Mouse (Mus musculus) heart, adult 9 months (tissue): Measurements from ENCODE around the gene Fto.

Source experiments
- DNase-seq, 2 experiments: peaks; one replicate each; pipeline ENCODE4 v3.0.0; 2022; ENCODE audit warnings: low spot score in 2 of 2

Fto gene

GRCm38 (mm10) chr8:91496936-91497335 is 183.6 kb downstream of the Fto start:
- DNase-seq, result no peak

DNA sequence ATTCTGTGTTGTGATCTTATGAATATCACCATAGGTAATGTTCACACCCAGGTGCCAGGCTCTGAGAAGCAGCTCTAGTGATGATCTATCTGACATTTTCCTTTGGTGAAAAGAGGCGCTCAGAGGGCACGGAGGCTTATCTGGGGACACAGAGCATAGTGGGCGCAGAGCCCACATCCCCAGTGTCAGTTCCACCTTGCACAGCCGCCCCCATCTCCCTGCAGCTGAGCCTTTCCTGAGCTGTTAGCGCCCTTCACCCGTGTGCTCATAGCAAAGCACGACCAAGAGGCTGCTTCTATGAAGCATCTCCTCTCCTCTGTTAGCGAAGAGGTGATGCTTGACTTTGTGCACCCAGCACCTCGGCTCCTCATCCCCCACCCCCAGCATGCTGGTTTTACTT is 185.3 kb downstream of the Fto start:
- DNase-seq, result no peak

GRCm38 (mm10) chr8:91499303-91499702 is 186.0 kb downstream of the Fto start:
- no peak for DNase-seq

- no peak for DNase-seq
These were observed 188.8 kb downstream of the Fto start for GRCm38 (mm10) chr8:91501960-91502600.

DNA sequence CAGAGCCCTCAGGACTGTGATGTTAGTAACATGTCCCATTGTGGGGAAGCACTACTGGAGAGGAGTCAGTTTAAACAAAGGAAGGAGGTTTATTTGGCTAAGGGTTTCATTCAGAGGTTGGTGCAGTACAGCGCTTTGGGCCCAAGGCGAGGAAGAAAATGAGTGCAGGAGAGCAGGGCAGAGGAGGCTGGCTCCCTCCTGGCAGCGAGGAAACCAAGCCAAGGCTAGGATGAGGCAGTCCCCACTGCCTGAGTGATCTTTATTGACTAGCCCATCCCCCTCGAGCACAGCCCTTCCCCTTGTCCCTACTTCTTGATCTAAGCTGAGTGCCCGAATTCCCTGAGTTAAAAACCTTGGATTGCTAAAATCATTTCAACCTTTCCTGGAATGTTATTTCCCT is 189.5 kb downstream of the Fto start:
- no peak for DNase-seq

DNA sequence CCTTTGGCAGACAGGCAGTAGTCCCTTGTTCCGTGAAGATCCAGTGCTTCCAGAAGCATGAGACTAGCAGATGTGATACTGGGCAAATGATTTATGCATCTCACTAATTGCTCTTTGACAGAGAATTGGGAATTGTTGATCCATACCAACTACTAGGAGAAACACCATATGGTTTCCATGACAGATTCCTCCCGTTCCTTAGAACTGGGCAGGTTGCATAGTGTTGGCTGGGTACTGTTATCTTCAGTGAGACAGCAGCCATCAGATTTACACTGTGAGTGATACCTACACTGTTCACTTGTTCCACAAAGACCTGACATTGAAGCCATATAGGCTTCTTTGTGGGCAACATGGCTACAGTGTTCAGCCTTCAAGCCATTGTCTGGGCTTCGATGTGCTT is 191.0 kb downstream of the Fto start:
- DNase-seq, result no peak

- DNase-seq, result peak; percentile 26 to 52
These were observed 191.6 kb downstream of the Fto start for GRCm38 (mm10) chr8:91504891-91505290.

GRCm38 (mm10) chr8:91505411-91505954 is 192.2 kb downstream of the Fto start:
- DNase-seq, result no peak

- DNase-seq, result no peak
These were observed 192.8 kb downstream of the Fto start for GRCm38 (mm10) chr8:91505997-91506672.

DNA sequence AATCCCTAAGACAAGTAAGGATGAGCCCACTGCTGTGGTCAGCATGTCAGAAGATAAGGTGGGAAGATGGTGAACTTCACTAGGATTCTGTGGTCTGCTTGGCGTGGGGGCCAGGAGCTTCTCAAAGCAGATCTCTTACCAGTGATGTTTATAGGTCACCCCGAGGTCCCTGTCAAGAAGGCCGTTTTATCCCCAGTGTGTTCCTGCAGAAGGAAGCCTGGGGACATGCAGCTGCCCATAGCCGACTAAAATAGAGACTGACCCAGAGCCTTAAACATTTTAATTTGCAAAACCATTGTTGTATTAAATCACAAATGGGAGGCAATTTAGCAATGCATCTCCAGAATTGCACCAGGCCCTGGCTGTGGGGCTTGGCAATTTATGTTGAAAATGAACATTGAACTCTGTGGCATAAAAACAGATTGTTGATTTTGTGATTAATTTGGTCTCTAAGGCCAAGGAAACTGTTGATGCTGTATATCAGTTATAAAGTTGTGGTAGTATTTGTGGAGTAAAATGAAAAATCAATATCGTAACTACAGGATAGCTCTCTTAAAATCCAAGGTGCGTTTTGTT is 193.4 kb downstream of the Fto start:
- DNase-seq, result no peak

DNA sequence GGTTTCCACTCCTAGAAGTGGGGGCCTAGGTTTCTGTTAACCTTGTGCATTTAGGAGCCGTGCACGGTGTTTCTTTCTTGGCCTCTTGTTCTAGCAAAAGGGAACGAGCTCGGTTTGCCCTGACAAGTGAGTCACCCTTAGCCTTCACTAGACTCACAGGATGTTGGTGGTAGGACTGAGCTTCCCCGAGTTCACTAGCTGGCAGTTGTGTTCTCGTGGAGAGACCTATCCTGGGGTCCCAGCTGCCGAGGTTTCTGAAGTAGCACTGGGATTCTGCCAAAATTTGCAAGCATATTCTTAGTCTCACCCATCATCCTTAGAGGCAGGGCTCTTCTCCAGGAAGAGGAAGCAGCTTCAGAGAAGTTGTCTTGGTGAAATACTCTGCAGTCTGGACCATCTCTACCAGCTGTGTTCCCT is 194.4 kb downstream of the Fto start:
- DNase-seq, result no peak

DNA sequence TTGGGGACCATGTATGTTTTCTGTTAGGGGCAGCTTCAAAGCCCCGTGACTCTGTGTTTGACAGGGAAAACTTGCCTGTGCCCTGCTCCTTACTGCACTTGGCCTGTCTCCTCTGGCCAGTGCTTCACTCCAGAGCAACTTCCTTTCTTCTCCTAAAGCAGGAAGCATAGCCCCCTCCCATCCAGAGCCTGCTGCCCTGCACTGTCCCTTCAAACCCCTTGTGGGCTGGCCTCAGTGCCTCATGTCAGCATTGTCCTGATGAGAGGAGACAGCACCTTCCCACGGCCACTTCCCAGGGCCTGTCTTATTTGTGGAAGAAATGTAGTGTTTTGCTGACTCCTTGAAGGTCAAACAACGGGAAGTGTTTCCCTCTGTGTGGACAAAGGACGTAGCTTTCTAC is 195.0 kb downstream of the Fto start:
- DNase-seq, result no peak

GRCm38 (mm10) chr8:91509206-91509899 is 196.0 kb downstream of the Fto start:
- DNase-seq, result no peak

- DNase-seq, result no peak
These were observed 196.6 kb downstream of the Fto start for GRCm38 (mm10) chr8:91509900-91510260.

GRCm38 (mm10) chr8:91510716-91511115 is 197.4 kb downstream of the Fto start:
- no peak for DNase-seq

DNA sequence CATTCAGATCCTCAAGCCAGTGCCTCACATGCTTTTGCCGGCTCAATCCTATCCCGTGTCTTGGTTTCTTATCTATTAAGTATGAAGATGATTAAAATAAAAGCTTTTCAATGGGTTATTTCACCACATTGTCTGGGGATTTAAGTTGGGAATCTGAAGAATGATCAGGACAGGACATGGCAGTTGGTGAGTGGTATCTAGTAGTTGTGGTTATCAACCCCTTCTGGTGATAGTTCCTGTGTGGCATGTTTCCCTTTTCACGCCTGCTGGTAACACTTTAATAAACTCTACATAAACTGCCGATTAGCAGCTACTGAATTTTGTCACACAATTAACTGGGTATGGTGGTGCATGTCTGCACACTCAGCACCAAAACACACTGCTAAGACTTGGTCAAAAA is 198.6 kb downstream of the Fto start:
- DNase-seq, result no peak

GRCm38 (mm10) chr8:91514752-91515478 is 201.6 kb downstream of the Fto start:
- DNase-seq, result no peak

DNA sequence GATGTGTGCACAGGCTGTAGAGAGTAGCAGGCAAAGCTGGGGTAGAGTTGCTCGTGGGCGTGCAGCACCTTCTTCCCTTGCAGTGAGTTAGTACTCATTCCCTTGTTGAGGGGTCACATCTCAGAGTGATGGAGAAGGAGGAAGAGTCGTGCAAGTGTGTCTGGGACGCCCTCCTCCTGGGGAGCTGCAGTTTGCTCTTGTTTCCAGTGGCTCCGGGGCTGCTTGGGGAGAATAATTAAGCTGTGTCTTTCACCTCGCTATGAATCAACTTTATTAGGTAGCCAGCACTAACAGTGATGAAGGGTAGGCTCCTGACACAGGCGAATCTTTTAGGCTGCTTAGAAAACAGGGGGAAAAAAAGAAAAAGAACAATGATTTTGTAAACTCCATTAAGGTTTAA is 203.1 kb downstream of the Fto start:
- no peak for DNase-seq

DNA sequence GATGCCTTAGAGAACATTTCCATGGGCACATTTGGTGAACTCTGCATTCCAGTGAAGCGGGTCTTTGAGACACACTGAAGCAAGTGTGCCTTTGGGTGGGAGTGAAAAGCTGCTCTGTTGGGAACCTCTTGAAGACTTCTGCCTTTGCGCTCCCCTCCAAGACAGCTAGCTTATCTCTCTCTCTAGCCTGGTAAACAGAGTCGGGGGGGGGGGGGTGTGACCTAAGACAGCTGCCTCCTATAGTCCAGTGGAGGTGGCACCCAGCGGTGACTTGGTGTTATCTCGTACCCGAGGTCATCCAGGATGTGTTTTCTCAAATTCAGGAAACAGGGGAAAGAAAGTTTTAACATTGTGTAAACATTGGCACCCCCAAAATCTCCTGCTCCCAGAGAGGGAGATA is 204.8 kb downstream of the Fto start:
- DNase-seq, result no peak

- DNase-seq, result peak in 1 of 2 experiments; percentile 32
These were observed 208.9 kb downstream of the Fto start for GRCm38 (mm10) chr8:91522201-91522600.

GRCm38 (mm10) chr8:91524056-91524864 is 210.9 kb downstream of the Fto start:
- DNase-seq, result no peak
